Mouse (Mus musculus) midbrain, embryonic 13.5 days (tissue): Measurements from ENCODE around the gene Col15a1. TPM values are rescaled to one million over a fixed set of nuclear protein-coding genes. Genes with fewer than 3 reads are reported as not detected.

ENCODE experiments used
- polyA plus RNA-seq: library from polyadenylated mRNA; unstranded; fragments of >200 nt; fragmentation: Nextera tagmentation; extraction: Ambion mirVana; gene quantifications from 2 replicates; pipeline ENCODE4 v1.2.1, GENCODE M21; 2015

Col15a1 gene
- polyA plus RNA-seq, 1 experiment from 2014 or later, result 1.5 TPM

Other genes with a start within 250 kb of the Col15a1 start
- gene Gabbr2, start 216.3 kb upstream of the Col15a1 start, polyA plus RNA-seq, result 3.0 and 3.8 TPM in 2 replicates
- 3.9 and 4.4 TPM in 2 replicates for gene Anks6, start 150.7 kb upstream of the Col15a1 start, polyA plus RNA-seq
- gene Galnt12, start 116.3 kb upstream of the Col15a1 start, polyA plus RNA-seq, result 2.7 and 5.6 TPM in 2 replicates
- 63.2 and 67.8 TPM in 2 replicates for gene Tgfbr1, start 145.1 kb downstream of the Col15a1 start, polyA plus RNA-seq